Mouse (Mus musculus) heart, postnatal 36 days (tissue): ENCODE data around the gene Mrpl10. TPM values are rescaled to one million over a fixed set of nuclear protein-coding genes. Genes with fewer than 3 reads are reported as not detected.

Source experiments
- DNase-seq, 2 experiments: peaks; one replicate each; pipeline ENCODE4 v3.0.0; 2021 to 2022
- intact Hi-C: fragments of 180-260 bp; cut with DNase I; formaldehyde crosslinking; loops from one replicate; pipeline ENCODE4 v1.15.1; 2025
- microRNA-seq, 2 experiments: library from miRNA; unstranded; fragments of <30 nt; microRNA quantifications; one replicate each; pipeline ENCODE4 v1.2.0; 2021; ENCODE audit warnings: borderline number of aligned reads in 2 of 2
- total RNA-seq, 2 experiments: library from RNA; stranded (reverse); gene quantifications; 2 replicates each; pipeline ENCODE4 v1.2.3; 2021

The Mrpl10 gene
- total RNA-seq, 2 experiments from 2014 or later: 85.0 to 89.8 TPM

GRCm38 (mm10) chr11:97065538-97066295 is 24.4 kb downstream of the Mrpl10 start:
- intact Hi-C loops: no loop called here
- DNase-seq: no peak

GRCm38 (mm10) chr11:97066656-97067360 is 25.4 kb downstream of the Mrpl10 start:
- intact Hi-C loops: no loop called here
- DNase-seq: no peak

GRCm38 (mm10) chr11:97069333-97069732 is 28.0 kb downstream of the Mrpl10 start:
- intact Hi-C loops: no loop called here
- no peak for DNase-seq

DNA sequence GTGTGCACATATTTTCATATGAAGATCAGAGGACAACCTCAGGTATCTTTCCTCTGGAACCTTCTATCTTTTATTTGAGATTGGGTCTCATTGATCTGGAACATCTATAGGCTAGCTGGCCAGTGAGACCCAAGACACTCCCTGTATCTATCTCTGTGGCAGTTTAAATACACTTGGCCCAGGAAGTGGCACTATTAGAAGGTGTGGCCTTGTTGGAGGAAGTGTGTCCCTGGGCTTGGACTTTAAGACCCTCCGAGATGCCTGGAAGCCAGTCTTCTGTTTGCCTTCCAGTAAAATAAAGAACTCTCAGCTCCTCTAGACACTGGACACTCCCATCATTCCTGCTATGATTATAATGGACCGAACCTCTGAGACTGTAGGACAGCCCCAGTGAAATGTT is 28.4 kb downstream of the Mrpl10 start:
- intact Hi-C loops: loop anchor here (10.0 kb wide), 1 partner anchor 275 kb away; no protein-coding TSS in a partner anchor
- no peak for DNase-seq

DNA sequence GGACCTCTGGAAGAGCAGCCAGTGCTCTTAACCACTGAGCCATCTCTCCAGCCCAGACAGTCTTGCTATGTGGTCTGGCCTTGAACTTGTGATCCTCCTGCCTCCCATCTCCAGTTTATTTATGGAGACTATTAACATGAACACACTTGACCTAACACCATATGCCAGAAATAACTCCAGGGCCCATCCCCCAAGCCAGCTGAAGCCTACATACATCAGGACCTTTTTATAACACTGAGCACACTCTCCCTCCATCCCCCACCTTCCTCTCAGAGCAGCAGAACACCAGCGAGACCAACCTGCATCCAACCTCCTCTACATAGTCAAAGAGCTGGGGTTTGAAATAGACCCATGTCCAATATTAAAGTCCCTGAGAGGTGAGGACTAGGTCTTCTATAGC is 29.8 kb downstream of the Mrpl10 start:
- no peak for DNase-seq
- intact Hi-C loops: loop anchor here (10.0 kb wide), 1 partner anchor 274 kb away; no protein-coding TSS in a partner anchor

DNA sequence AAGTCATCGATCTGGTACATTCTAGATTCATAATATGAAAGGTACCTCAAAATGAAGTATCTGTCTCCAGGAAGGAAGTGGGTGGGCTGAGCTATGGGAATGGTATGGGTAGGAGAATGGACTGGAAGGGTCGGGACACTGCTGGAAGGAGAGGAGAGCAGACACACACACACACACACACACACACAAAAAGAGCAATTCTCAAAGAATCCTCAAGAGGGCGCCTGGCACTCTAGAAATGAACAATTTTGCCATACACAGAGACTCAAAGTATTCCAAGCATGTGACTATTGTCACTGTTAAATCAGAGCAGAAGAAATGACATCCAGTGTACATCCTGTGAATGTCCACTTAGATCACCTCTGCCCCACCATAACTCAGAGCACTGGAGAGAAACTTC is 31.2 kb downstream of the Mrpl10 start:
- DNase-seq: peak; percentile 27 to 31
- intact Hi-C loops: loop anchor here (2.0 to 10.0 kb wide), 3 partner anchors 74 to 272 kb away; no protein-coding TSS in a partner anchor

- DNase-seq: no peak
- intact Hi-C loops: loop anchor here (10.0 kb wide), 1 partner anchor 271 kb away; no protein-coding TSS in a partner anchor
Measured at GRCm38 (mm10) chr11:97074235-97074634, 32.9 kb downstream of the Mrpl10 start.

GRCm38 (mm10) chr11:97078751-97079150 is 37.4 kb downstream of the Mrpl10 start:
- intact Hi-C loops: loop anchor here (10.0 kb wide), 1 partner anchor 266 kb away; no protein-coding TSS in a partner anchor
- no peak for DNase-seq

DNA sequence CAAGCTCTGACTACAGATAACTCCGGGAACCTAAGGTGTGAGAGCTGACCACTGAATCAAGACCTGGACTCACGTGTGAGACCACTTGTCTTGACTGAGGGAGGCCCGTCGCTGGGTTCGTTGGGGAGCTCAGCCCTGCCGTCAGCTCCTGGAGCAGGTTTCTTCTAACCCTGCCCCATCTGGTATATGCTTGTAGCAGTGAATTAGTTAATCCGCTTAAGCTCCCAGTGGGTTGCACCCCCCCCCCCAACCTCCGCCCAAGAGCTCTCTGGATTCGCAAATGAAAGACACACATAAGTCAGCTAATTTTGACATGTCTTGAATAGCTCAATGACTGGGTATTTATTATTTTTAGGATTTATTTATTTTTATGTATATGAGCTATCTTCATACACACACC is 38.9 kb downstream of the Mrpl10 start:
- intact Hi-C loops: no loop called here
- no peak for DNase-seq

- intact Hi-C loops: no loop called here
- DNase-seq: peak; percentile 27 to 35
Measured at GRCm38 (mm10) chr11:97082977-97083376, 41.6 kb downstream of the Mrpl10 start.

DNA sequence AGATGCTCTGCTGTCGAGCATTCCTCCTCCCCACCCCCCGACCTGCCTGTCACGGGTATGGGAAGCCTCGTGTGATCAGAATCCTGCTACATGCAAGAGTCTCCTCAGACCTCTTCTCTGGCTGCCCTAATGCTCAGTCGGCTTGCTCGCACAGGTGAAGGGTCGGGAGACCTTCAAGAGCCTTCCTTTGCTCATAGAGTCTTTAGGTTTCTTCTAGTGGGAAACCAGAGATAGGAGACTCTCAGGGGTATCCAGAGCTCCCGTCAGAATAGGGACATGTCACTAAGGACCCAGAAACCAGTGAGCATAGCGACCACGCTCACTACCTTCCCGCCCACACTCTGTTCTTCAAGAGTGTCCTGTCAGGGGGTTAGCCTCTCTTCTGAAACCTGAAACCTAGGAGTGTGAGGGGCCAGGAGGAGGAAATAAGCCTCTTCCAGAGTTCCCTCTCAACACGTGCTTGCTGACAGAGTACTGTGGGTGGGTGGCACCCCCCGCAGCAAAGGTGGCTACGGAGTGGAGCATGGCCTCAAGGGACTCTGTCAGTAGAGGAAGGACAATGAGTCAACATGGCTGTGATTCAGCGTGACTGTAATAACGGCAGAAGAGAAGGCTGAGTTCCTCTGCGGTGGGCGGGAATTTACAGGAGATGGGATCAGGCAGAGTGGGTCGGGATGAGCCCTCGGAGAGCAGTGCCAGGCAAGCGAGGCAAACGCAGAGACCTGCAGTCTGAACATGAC is 42.2 kb downstream of the Mrpl10 start:
- no peak for DNase-seq
- intact Hi-C loops: no loop called here

GRCm38 (mm10) chr11:97084821-97085505 is 43.6 kb downstream of the Mrpl10 start:
- DNase-seq: no peak
- intact Hi-C loops: no loop called here

- intact Hi-C loops: no loop called here
Measured at GRCm38 (mm10) chr11:97086365-97086764, 45.0 kb downstream of the Mrpl10 start.

DNA sequence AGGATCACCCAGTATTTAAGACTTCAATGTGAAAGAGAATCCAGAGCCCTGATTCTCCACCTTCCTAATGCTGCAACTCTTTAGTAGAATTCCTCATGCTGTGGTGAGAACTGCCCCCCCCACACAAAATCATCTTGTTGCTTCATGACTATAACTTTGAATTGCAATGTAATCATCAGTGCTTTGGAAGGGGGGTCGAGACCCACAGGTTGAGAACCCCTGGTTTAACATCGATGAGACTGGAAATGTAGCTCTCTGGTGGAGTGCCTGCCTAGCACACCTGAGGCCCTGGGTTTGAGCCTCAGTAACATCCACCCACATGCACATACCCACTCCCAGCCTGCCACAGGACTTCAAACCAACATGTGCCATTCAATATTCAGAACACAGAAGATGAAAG is 53.2 kb downstream of the Mrpl10 start:
- no peak for DNase-seq
- intact Hi-C loops: no loop called here

More at GRCm38 (mm10) chr11:97086365-97086764, 45.0 kb downstream of the Mrpl10 start:
- DNase-seq: no peak

GRCm38 (mm10) chr11:97098791-97099190 is 57.4 kb downstream of the Mrpl10 start:
- DNase-seq: peak; percentile 33 to 49
- intact Hi-C loops: no loop called here

Small RNA genes lying within 50 kb of the gene (microRNA-seq; reads per million reads assigned to microRNA genes)
- 0 to 0.67 reads per million in 2 experiments for gene Mir8103

Other genes starting within 250 kb of the Mrpl10 start
- gene Nfe2l1, start 211.6 kb upstream of the Mrpl10 start, total RNA-seq: 100 to 1,000 TPM; 397 to 404 TPM
- gene Copz2, start 191.7 kb upstream of the Mrpl10 start, total RNA-seq: 10 to 100 TPM; 36.0 to 39.4 TPM
- gene Cdk5rap3, start 125.1 kb upstream of the Mrpl10 start, total RNA-seq: 10 to 100 TPM; 22.7 to 23.7 TPM
- 1 to 10 TPM in 1 of 2 experiments, under 1 TPM in 1; 0.73 to 1.8 TPM for gene Prr15l, start 113.5 kb upstream of the Mrpl10 start, total RNA-seq
- 10 to 100 TPM; 12.8 to 13.9 TPM for gene Pnpo, start 97.6 kb upstream of the Mrpl10 start, total RNA-seq
- gene Sp2, start 58.6 kb upstream of the Mrpl10 start, total RNA-seq: 10 to 100 TPM; 10.3 to 13.8 TPM
- gene Sp6, start 28.2 kb upstream of the Mrpl10 start, total RNA-seq: under 1 TPM in 1 of 2 experiments, not detected in 1; 0.14 TPM
- 10 to 100 TPM; 13.7 to 14.1 TPM for gene Scrn2, start 11.6 kb upstream of the Mrpl10 start, total RNA-seq
- not detected for gene Lrrc46, start 153 bp upstream of the Mrpl10 start, total RNA-seq
- 1 to 10 TPM; 3.8 to 4.9 TPM for gene Osbpl7, start 9.1 kb downstream of the Mrpl10 start, total RNA-seq
- not detected for gene Tbx21, start 73.8 kb downstream of the Mrpl10 start, total RNA-seq
- 10 to 100 TPM; 11.0 to 15.3 TPM for gene Tbkbp1, start 109.9 kb downstream of the Mrpl10 start, total RNA-seq
- gene Kpnb1, start 146.3 kb downstream of the Mrpl10 start, total RNA-seq: 10 to 100 TPM; 83.7 to 85.7 TPM
- gene Npepps, start 239.1 kb downstream of the Mrpl10 start, total RNA-seq: 10 to 100 TPM; 79.6 to 87.6 TPM